Mouse (Mus musculus): Measurements from ENCODE around the gene Mitf.

The Mitf gene

DNA sequence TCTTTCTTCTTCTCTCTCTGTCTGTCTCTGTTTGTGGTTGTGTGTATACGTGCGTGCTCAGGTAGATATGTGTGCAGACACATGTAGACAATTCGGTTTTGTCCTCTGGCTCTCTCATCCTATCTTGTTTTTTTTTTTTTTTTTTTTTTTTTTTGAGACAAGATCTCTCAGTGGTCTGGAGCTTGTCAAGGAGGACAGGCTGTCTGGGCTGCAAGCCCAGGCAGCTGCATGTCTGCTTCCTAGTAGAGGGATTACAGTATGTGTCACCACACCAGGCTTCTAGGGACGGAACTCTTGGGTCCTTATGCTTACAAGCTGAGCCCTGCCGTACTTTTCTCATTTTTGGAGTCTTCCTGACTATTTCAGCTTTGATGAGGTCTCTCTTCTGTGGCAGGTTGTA is 73.5 kb downstream of the Mitf start:
- DNase-seq (ENCODE audit: low read depth, low spot score), result no peak

DNA sequence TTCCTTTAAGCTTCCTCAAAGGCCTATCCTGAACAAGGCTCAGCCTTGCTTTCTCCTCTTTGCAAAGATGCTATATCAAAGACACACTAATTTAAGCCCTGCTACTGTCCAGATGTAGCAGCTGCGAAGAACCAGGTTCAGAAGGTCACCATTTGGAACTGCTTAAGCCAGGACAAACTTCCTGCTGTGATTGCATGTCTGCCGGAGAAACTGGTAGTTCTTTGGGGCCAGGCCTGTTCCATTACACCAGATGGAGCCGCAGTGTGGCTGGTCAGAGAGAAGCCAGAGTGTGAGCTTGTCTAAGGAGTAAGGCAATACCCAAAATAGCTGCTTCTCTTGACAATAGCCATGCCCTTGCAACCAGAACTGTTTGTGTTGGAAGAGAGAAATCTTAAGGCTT is 75.1 kb downstream of the Mitf start:
- DNase-seq (ENCODE audit: low read depth, low spot score), result no peak

DNA sequence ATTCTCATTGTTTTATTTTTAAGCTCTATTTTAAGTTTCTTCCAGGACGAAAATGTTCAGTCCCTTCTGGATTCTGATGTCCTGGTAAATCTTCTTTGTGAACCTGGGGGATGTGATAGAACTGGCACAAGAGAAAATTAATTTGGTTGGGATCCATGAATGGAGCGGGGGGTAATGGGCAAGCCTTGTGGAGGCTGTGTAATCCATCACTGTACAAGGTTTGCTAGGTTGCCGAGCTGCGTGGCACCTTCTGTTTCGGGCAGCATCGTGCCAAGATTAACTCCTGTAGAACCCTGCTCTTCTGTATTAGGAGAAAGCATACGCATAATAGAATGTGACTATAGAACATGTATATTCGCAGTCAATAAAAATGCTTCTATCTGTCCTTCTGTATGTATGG is 76.1 kb downstream of the Mitf start:
- no peak for DNase-seq (ENCODE audit: low read depth, low spot score)

DNA sequence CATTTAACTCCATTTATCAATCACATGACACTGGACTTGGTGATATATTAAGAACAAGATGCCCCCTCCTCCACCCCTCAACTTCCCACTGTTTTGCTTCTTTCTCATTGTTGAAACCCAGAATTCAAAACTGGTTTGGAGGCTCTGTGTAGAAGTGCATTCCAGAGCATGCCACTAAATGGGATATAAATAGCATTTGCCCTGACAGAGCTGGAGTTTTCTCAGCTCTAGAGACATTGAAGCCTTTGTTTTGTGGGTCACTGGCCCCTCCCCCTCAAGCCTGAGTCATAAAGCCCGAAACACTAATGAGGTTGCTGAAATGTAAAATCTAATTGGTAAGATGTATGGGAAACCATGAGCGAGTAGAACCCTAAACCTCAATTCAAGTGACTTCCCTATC is 76.6 kb downstream of the Mitf start:
- no peak for DNase-seq (ENCODE audit: low read depth, low spot score)

DNA sequence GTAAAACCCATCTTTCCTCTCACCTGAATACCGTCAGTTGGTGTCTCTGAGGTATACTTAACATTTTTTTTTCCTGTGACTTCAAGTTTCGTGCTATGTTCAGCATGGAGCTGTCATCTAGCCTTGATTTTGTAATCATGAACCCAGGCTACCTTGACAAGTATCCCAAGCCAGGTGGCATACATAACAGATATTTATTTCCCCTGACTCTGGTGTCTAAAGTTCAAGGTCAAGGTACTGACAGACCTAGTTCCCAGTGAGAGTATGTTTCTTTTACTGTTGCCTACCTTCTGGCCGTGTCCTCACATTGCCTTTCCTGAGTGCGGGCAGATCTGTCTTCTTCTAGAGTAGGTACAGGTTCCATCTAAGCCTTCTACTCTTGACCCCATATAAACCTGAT is 78.1 kb downstream of the Mitf start:
- DNase-seq (ENCODE audit: low read depth, low spot score), result no peak

DNA sequence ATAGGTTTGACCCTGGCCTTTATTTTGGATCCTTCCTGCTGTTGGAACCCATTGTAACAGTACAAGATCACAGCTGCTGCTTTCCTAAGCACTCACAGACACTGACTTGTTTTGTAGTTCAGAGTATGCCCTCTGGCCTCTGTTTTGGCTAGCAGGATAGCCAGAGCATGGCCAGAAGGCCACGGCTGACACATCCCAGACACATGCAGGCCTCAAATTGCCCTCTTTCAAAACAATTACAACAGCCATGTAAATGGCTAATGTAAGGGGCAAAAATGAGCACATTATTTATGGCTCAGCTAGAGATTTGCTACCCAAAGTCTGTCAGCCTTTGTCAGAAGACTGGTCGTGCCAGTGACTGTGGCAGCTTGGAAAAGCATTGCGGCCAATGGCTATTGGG is 78.8 kb downstream of the Mitf start:
- no peak for DNase-seq (ENCODE audit: low read depth, low spot score)

DNA sequence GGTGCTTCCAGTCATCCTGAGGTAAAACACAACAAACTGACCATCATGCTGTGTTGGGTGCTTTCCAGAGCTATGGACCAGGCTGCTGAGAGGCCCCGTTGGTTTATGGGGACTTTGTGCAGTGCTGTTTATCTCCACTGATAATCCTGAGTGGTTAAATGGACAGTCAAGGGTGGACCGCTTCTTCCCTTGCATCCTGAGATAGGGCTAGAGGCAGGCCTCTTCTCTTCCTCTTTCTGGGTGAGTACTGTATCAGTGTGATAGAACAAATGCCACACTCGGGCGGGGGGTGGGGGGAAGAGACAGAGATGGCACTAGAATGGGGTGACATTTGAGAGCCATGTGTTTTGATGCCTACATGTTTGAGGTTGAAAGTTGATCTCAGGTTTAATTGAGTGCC is 81.0 kb downstream of the Mitf start:
- DNase-seq (ENCODE audit: low read depth, low spot score), result no peak

DNA sequence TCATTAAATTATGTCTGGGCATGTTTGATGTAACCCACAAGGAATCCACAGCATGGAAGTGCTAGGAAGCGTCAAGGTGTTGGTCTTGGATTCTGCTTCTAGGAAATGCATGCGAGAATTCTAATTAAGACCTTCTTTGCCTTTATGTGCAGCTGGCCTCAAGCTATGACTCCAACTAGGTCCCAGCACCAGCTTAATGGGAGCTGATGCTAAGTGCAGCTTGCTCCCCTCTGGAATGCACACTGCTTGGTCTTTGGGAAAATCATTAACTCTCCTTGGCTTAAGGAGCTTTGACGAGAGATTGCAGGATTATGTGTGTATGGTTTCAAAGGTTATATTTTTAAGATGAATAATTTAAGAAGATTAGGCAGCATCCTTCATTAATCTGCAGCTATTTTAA is 81.7 kb downstream of the Mitf start:
- no peak for DNase-seq (ENCODE audit: low read depth, low spot score)

DNA sequence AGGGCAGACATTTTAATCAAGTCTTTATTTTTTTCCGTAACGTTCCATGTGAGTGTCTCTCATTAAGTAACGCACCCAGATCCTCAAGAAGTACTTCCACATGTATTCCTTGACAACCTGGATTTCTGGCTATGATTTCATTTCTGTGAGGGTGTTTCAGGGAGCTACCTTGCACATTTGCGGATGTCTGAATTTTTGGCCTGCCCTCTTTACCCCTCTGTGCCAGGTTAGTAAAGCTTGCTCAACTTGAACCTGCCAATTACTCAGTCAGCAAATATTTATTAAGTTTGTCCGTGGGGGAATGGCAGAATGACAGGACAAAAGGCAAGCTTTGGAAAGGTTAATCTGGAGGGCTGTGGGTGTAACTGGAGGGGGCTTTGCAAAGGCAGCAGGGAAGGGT is 86.7 kb downstream of the Mitf start:
- DNase-seq (ENCODE audit: low read depth, low spot score), result no peak

DNA sequence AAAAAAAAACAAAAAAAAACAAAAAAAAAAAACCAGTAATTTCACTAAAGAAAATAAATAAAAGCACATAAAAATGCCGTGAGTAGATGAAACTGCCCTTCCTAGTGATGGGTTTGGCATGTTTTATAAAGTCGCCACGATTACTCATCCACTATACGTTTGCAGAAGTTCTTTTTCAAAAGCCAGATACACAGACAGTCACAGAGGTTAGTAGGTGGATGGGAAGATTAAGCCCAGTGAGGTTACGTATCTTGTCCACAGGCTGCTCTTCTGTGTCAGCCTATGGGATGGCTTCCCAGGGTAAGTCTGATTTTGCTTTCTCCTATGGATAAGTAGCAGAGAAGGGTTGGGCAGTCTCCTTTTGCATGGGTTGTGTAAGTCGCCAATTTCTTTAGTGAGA is 90.3 kb downstream of the Mitf start:
- DNase-seq (ENCODE audit: low read depth, low spot score), result no peak

DNA sequence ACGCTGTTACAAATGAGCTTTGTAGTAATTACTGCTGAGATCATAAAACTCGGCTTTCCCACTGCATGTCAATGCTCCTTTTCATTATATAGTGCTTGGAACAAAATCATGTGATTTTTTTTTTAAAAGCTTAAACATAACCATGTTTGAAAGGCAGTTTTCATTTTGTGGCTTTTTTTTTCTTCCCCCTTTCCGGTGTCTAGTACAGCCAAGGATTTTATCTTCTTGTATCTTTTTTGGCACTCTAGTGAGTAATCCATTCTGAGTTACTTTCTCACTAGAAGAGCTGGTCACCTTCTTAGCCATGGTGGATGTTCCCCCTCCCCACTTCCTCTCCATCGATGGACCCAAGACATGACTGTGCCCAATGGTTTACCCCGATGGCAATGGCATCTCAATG is 91.2 kb downstream of the Mitf start:
- no peak for DNase-seq (ENCODE audit: low read depth, low spot score)

DNA sequence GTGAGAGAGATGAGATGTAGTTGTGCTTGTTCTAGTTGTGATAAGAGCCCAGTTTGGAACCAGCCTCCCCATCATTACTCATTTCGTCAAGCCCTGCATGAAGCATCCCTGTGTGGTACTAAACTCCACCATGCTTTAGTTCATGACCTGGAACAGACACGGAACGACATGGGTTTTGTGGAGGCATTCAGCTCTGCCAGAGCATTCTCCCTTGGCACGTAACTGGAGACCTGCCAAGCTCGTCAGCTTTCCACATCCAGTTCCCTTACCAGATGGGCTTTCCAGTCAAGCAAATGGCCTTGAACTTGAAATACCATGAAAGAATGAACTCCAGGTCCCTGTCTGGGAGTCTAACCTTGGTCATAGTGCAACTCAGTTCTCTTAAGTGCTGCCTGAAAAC is 94.7 kb downstream of the Mitf start:
- no peak for DNase-seq (ENCODE audit: low read depth, low spot score)

DNA sequence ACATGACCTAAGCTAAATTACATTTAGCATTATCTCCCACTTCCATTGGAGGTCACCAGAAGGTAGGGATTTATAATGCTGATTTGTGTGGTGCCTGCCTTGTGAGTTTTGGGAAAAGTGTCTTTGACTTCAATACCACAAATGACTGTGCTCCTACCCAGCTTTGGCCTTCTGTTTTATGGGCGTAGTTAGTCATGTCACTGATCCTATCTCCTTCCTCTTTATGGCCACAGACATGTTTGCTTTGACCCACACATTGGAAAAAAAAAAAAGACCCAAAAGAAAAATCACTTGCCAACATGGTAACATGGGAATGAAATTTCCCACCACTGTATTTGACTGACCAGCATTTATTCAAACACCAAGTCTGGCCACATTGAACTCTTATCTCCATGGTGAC is 95.4 kb downstream of the Mitf start:
- DNase-seq (ENCODE audit: low read depth, low spot score), result no peak

DNA sequence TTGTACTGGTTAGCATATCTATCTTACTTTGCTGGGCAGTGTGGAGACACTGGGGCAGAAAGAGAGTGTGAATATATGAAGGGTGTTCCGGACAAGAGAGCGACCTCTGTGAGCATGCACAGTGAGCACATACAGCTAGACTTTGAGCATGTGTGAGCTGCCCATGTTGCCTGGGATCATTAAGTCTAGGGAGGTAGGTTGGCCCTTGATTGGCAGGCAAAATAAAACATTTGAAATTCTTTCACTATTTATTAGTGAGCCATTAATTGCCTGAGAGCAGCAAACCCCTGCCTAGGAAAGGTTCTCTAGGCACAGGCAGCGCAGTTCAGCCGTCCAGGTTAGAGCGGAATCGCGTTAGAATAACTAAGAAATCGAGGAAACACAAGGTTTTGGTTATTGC is 107.9 kb downstream of the Mitf start:
- no peak for DNase-seq (ENCODE audit: low read depth, low spot score)

DNA sequence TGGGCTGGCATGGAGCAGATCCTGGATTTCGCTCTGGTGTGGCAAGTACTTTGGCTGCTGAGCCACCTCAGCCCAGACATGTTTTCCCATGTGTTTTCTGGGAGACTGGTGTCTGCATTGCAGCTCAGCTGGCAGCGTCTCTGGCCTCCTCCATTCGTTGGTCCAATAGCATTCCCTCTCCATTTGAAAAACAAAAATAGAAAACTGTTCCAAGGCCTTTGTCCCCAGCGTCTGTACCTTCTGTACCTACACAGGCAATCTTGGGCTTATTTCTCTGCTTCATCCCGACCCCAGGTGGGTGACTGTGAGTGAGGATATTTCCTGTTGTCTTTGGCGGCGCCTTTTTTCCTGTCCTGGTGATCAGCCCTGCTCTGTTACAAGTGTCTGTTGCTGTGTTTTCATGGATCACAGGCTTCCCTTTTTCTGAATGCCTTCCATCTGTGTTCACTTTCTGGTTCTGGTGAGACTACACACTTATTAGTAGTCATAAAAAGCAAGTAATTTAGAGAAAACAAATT is 109.6 kb downstream of the Mitf start:
- no peak for DNase-seq (ENCODE audit: low read depth, low spot score)

DNA sequence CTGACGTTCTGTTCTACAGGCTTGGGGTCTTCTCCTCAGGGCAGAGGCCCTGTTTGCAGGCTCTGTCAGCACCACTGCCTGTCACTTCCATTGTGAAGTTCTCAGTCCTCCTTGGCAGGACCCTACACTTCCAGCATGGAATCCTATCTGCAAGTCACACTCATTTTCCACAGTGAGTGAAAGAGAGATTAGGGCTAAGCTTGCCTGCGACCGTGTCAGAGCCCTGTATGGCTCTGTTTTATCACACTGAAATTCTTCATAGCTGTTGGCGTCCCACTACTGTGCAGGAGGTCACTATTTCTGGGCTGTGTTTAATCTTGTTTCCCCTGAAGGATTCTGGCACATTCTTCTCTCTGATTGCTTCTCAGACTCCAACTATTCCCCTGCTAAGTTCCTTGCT is 111.2 kb downstream of the Mitf start:
- no peak for DNase-seq (ENCODE audit: low read depth, low spot score)

DNA sequence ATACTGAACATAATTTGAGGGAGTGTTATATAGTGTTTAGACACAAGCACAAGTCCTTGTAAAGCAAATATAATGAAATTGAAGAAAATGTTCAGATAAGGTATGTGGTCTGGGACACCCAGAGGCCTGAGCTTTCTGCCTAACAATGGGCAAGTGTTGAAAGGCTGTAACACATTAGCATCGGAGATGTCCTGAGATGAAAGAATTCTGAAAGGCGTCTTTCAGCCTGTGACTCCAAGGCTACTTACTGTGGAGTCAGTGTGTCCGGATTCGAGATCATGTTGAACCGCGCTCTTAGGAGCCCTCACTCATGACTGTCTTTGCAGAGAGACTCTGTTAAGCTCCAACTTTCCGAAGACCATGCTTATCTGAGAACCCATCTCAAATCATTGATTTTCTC is 111.6 kb downstream of the Mitf start:
- DNase-seq (ENCODE audit: low read depth, low spot score), result no peak

DNA sequence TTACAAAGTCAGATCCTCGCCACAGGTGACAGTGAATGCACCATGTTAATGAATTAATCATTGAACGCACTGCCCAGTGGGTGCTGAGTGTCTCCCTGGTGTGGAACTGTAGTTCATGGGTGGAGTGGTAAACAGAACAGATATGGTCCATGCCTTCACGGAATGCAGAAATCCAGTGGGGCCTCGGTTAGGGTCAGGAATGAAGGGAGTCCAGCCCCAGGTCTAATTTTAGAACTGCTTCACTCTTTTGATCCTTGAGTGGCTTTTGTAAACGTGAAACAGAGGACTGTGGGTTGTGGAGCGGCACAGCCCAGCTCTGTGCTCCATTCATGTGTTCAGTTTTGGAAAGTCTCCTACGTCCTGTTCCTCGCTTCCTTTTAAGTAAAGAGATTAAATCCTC is 112.4 kb downstream of the Mitf start:
- DNase-seq (ENCODE audit: low read depth, low spot score), result no peak

DNA sequence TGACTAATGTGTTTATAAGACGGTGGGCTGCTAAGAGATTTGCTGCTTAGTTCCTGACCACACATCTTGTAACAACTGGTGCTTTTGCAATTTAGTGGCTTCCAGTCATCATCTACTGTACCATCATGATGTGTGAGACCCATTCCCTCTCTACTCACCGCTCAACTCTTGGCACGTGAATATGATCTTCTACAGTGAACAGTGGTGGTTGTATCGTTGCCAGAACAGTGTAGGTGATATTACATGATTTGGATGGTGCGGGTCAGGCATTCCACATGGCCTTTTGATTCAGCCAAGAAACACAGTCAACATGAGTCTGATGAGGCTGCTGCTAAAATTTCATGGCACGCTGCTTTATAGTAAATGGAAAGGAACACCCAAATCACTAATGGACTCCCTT is 114.7 kb downstream of the Mitf start:
- DNase-seq (ENCODE audit: low read depth, low spot score), result no peak

DNA sequence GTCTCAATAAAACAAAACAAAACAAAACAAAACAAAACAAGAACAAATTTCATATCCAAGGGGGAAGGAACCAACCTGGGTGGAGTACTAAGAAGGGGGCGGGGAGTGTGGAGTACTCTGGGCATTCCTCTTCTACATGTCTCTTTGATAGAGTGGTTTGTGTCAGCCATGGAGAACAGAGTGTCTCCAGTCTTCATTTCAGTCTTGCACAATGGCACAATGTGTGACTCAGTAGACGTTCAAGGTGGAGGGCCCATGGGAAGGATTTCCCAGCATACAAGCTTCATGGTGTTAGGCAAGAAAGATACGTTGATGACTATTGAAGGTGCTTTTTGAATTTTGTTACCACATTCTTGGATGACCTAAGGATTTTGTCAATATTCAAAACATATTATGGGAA is 117.4 kb downstream of the Mitf start:
- no peak for DNase-seq (ENCODE audit: low read depth, low spot score)

DNA sequence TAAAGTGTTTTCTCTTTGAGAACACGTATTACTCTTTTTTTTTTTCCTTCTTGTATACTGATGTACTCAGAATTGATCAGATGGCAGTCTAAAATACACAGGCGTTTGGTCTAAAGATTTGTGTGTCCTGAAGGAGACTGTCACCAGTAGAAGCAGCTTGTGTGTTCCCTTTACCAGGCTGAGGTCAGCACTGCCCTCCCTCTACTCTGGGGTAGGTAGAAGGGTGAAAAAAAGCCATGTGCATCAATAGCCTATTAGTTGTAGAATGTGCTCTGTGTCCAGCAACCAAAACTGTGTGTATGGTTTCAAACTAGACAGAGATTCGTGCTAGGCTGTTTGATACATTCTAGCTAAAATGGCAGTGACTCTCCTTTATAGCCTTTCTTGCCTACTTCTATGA is 122.2 kb downstream of the Mitf start:
- no peak for DNase-seq (ENCODE audit: low read depth, low spot score)

DNA sequence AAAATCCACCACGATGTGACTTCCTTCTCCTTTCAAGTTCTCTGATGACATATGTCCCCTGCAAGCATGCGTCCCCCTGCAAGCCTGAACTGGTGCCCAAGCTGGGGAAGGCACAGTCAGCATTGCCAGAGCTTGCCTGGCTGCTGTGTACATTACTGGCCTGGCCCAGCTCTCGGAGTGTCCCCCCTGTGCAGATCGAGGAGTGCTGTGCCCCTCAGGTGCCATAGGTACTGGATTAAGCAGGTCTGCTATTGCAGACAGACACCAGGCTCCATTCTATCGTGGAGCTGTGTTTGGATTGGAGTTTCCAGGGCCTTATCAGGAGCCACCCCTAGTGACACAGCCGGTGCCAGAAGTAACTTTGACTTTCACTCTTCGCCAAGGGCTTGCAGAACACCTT is 122.6 kb downstream of the Mitf start:
- DNase-seq (ENCODE audit: low read depth, low spot score), result no peak

DNA sequence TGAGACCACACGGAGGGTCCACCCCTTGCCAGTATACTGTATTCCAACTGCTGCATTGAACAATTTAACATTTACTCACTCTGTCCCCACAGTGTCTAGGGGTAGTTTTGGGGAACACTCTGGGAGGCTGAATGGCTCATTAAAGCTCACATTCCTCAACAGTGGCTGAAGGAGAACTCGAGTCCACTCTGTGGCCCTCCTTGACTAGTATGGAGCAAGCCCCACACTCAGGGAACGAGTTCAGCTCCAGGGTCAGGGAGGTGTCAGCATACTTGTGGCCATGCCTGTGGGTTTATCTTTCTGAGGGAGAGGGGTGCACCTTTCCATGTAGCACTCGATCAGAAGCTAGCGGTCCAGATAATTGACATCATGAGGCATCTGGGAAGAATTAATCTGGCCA is 130.3 kb downstream of the Mitf start:
- no peak for DNase-seq (ENCODE audit: low read depth, low spot score)

DNA sequence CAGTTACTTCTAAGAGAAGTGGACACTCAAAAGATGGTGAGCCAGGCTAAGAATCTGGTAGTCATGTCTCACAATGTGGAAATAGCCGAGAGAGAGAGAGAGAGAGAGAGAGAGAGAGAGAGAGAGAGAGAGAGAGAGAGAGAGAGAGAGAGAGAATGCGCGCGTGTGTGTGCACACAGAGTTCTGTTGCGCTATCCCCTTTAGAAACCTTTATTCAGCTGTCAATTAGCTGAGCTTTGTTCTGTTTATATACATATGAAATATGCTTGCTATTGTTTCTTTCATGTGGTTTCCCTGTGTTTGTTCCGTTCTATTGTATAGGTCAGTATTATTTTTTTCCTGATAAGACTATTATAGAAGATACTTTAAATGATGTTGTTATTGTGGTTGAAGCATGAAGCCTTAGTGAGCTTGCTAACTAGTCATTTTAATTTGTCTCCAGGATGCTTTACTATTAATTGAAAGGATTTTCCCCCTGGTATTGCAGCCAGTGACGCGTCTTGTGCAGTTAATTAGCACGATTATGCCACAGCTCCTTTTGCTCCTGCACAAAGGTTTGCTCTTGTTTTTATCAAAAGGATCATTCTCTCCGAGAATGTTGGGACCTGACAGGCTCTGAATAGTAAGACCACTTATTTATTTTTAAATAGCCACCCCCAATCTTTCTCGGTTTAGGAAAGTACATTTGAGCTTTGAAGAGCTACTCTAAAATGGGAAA is 131.2 kb downstream of the Mitf start:
- no peak for DNase-seq (ENCODE audit: low read depth, low spot score)
